Mouse (Mus musculus) liver, embryonic 12.5 days (tissue): ENCODE measurements around the gene Icos. TPM values are rescaled to one million over a fixed set of nuclear protein-coding genes. Genes with fewer than 3 reads are reported as not detected.
A peak's percentile ranks its signal among the peaks of the same experiment; 100 is the strongest.

Experiments
- ATAC-seq: fragments of 200-750 bp; cut with Nextera tagmentation; 2 replicates; pipeline ENCODE4 v1.8.0; 2017; ENCODE audit warnings: moderate number of reproducible peaks, mild to moderate bottlenecking, moderate library complexity
- H3K27ac ChIP-seq: fragments of 300-500 bp; sonication (generic); 2 replicates; pipeline ENCODE4 v1.5.1; 2016; ENCODE audit warnings: mild to moderate bottlenecking
- H3K27me3 ChIP-seq: fragments of 300-500 bp; sonication (generic); replicated peaks from 2 replicates; pipeline ENCODE4 v1.6.1; 2016; ENCODE audit warnings: mild to moderate bottlenecking, moderate library complexity
- H3K36me3 ChIP-seq: fragments of 300-500 bp; sonication (generic); 2 replicates; pipeline ENCODE4 v1.6.1; 2016; ENCODE audit warnings: mild to moderate bottlenecking, moderate library complexity
- H3K4me1 ChIP-seq: fragments of 300-500 bp; sonication (generic); 2 replicates; pipeline ENCODE4 v1.6.1; 2016
- H3K4me2 ChIP-seq: fragments of 300-500 bp; sonication (generic); 2 replicates; pipeline ENCODE4 v1.6.1; 2016; ENCODE audit warnings: mild to moderate bottlenecking, moderate library complexity
- H3K4me3 ChIP-seq: fragments of 300-500 bp; sonication (generic); 2 replicates; pipeline ENCODE4 v1.5.1; 2016; ENCODE audit warnings: mild to moderate bottlenecking, moderate library complexity
- H3K9ac ChIP-seq: fragments of 300-500 bp; sonication (generic); 2 replicates; pipeline ENCODE4 v1.6.1; 2016; ENCODE audit warnings: mild to moderate bottlenecking, moderate library complexity
- H3K9me3 ChIP-seq: fragments of 300-500 bp; sonication (generic); replicated peaks from 2 replicates; pipeline ENCODE4 v1.6.1; 2016; ENCODE audit warnings: mild to moderate bottlenecking, moderate library complexity
- WGBS: fragments of 180-500 bp; shearing (Covaris S2); methylation state at CpG from one replicate; pipeline ENCODE4 v1.1.7; 2016; ENCODE audit not compliant: insufficient replicate concordance; 5-methylcytosine and 5-hydroxymethylcytosine counted together
- polyA plus RNA-seq: library from polyadenylated mRNA; unstranded; fragments of >200 nt; fragmentation: Nextera tagmentation; extraction: Ambion mirVana; gene quantifications from 2 replicates; pipeline ENCODE4 v1.2.1, GENCODE M21; 2016

The Icos gene
- polyA plus RNA-seq, 1 experiment from 2014 or later, result 0.35 TPM

DNA sequence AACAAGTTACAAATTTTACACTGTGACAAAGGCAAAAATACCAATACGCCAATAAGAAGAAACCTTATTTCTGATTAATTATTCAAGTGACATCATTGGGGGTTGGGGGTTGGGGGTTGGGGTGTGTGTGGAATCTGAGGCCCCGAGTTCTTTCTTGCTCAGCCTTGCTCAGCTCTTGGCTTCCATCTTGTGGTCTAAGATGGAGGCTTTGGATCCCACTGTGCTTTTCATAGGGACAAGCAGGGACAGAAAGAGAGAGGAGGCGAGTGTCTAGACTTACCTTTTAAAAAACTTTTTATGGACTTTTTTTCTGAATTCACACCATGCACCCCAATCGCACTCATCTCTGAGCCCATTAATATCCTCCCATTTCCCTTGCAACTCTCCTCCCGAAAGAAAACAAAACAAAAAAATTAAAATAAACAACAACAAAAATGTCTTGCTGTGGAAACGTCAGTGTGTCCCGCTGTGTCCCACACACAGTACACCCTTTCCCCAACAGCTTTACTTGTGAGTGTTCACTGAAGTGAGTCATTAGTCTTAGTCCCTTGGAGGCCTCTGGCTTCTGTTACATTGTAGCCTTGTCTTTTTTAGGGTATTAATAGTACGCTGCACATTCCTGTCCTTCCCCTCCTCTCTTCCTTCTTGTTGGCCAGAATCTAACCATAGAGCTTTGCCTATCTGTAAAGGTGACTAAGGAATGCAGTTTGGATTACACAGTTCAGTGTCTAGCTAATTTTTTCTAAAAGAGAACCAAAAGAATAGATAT is 31.9 kb upstream of the Icos start:
- Histone ChIP-seq H3K27ac (no peak overlapping the region), H3K4me3 (no peak overlapping the region), H3K36me3 (no peaks in the 10 kb centered on the region), H3K4me1 (no peaks in the 10 kb centered on the region), H3K9me3 (no peaks in the 10 kb centered on the region), H3K27me3 (no peaks in the 10 kb centered on the region), H3K9ac (no peak overlapping the region), H3K4me2 (no peak overlapping the region)
- no peak for ATAC-seq
- WGBS, result 75% methylated on average over 8 of the region's 8 CpGs

DNA sequence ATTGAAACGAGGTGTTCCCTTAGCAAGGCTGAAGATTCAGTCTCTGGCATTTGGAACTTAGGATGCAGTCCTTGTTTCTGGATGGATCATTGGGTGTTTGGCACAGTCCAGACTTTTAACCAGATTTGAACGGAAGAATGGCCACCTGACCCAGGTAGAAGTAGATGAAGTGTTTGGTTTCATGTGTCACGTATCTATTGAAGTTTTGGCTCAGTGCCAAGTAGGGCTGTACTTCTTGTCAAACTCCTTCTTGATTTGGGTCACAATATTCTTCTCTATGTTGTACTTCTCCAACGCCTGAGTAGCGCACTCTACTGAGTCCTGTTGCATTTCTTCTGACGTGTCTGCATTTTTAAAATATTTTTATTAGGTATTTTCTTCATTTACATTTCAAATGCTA is 29.6 kb upstream of the Icos start:
- Histone ChIP-seq H3K4me3 (no peak overlapping the region), H3K27me3 (no peaks in the 10 kb centered on the region), H3K4me2 (no peak overlapping the region), H3K9me3 (no peaks in the 10 kb centered on the region), H3K9ac (no peak overlapping the region), H3K4me1 (no peaks in the 10 kb centered on the region), H3K27ac (no peak overlapping the region), H3K36me3 (no peaks in the 10 kb centered on the region)
- WGBS, result 72% methylated on average over 6 of the region's 6 CpGs
- no peak for ATAC-seq

DNA sequence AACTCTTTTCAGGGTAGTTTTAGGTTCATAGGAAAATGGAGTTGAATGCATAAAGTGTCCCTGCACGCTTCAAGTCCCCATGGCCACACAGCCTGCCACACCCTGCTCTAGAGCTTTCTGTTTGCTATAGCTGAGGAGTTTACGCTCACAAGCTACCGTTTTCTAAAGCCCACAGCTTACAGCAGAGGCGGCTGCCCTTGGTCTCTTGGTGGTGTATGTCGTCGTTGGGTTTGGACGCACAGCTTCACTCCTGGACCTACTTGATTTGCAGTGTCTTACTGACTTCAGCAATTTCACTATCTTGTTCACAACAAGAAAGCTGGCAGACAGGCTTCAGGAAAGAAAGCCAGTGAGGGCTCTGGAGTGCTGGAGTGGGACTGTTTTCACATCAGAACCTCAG is 24.8 kb upstream of the Icos start:
- Histone ChIP-seq H3K4me2 (no peak overlapping the region), H3K9me3 (no peaks in the 10 kb centered on the region), H3K27me3 (no peaks in the 10 kb centered on the region), H3K36me3 (no peaks in the 10 kb centered on the region), H3K4me3 (no peak overlapping the region), H3K9ac (no peak overlapping the region), H3K27ac (no peak overlapping the region), H3K4me1 (no peaks in the 10 kb centered on the region)
- 62% methylated on average over 7 of the region's 7 CpGs for WGBS
- ATAC-seq, result no peak

DNA sequence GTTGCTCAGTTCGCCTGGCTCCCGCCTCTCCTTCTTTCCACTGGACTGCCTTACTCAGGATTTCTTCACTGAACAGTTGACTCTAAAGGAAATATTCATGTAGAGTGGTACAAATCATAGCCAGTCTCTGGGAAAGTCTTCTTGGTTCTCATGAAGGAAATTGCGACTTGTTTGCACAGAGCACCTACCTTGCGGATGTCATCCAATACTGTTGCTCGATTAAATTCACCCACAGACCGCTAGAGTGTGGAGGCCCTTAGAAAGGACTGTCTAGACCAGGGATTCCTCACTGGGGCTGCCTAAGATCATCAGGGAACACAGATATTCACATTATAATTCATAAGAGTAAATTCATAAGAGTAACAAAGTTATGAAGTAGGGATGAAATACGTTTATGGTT is 24.0 kb upstream of the Icos start:
- no peaks in the 10 kb centered on the region for H3K9me3 ChIP-seq
- ATAC-seq, result no peak
- no peaks in the 10 kb centered on the region for H3K27me3 ChIP-seq
- no peaks in the 10 kb centered on the region for H3K4me1 ChIP-seq
- no peak overlapping the region for H3K4me3 ChIP-seq
- WGBS, result 81% methylated on average over 7 of the region's 7 CpGs
- no peak overlapping the region for H3K27ac ChIP-seq
- no peak overlapping the region for H3K4me2 ChIP-seq
- H3K36me3 ChIP-seq, result no peaks in the 10 kb centered on the region
- H3K9ac ChIP-seq, result no peak overlapping the region

DNA sequence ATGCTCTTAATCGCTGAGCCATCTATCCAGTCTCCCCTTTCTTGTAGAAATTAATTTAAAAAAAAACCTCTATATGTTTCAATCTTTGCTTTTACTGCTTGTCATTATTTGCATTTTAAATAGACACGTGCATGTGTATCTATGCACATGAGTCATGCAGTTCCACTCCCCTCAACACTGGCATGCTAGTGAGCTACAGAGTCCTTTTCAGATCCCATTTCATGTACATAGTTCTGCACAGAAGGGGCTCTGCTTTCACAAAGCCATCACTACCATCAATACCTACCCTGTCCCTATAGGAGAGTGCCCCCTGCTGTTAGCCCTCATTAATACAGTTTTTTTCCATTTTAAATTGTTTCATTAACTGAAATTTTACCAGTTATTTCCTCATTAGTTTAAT is 23.0 kb upstream of the Icos start:
- ATAC-seq, result no peak
- Histone ChIP-seq H3K27me3 (no peaks in the 10 kb centered on the region; the same call in 1 of the 2 replicates), H3K4me2 (no peak overlapping the region), H3K4me3 (no peak overlapping the region), H3K27ac (no peak overlapping the region), H3K9ac (no peak overlapping the region), H3K36me3 (no peaks in the 10 kb centered on the region), H3K4me1 (no peaks in the 10 kb centered on the region), H3K9me3 (no peaks in the 10 kb centered on the region)
- WGBS, result 55% methylated on average over 2 of the region's 2 CpGs

DNA sequence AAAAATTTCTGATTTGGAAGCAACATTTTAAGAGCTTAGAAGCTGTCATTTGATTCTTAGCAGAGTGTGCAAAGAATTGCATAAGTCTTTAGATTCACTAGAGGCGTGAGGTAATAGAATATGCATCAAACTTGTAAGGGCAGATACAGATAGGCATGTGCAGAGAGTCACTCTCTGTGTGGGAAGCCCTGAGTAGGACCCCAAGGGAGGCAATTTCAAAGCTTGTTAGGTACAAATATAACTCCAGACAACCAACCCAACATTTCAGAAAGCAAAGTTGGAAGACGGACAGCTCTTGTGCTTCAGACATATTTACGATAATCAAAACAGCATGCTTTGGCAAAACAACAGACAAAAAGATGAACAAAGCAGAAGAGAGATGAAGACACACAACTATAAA is 22.5 kb upstream of the Icos start:
- Histone ChIP-seq H3K4me3 (no peak overlapping the region), H3K4me1 (no peaks in the 10 kb centered on the region), H3K36me3 (no peaks in the 10 kb centered on the region), H3K27ac (no peak overlapping the region), H3K9ac (no peak overlapping the region), H3K27me3 (no peaks in the 10 kb centered on the region; the same call in 1 of the 2 replicates), H3K9me3 (no peaks in the 10 kb centered on the region), H3K4me2 (no peak overlapping the region)
- WGBS, result 83% methylated on average over 3 of the region's 3 CpGs
- no peak for ATAC-seq

DNA sequence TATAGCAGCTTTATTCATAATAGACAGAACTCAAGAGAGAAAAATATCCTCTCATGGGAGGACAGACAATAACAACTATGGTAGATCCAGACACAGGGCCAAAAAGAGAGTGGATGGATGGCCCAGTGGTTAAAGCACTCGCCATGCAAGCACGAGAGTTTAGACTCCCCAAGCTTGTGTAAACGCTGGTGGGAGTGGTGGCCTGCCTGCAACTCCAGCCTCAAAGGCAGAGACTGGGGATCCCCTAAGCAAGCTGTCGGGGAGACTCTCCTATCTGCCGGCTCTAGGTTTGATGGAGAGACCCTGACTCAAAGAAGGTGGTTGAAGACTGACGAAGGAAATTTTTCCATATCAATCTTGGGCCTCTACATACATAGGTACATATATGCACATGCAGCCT is 21.5 kb upstream of the Icos start:
- WGBS, result 70% methylated on average over 6 of the region's 6 CpGs
- Histone ChIP-seq H3K9me3 (no peaks in the 10 kb centered on the region), H3K27ac (no peak overlapping the region), H3K27me3 (no peaks in the 10 kb centered on the region; the same call in 1 of the 2 replicates), H3K4me2 (no peak overlapping the region), H3K4me1 (no peaks in the 10 kb centered on the region), H3K36me3 (no peaks in the 10 kb centered on the region), H3K9ac (no peak overlapping the region), H3K4me3 (no peak overlapping the region)
- no peak for ATAC-seq

DNA sequence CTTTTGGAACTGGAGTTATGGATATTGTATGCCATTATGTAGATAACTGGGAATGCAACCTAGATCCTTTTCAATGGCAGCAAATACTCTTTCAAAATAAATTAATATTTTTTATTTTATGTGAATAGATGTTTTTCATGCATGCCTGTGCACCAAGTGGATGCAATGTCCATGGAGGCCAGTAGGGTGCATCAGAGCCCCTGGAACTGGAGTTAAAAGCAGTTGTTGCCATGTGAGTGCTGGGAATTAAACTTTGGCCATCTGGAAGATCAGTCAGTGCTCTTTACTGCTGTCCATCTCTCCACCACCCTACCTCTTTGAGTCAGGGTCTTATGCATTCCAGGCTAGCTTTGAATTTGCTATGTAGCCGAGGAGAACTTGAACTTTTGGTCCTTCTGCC is 19.4 kb upstream of the Icos start:
- WGBS, result 70% methylated on average over 1 of the region's 1 CpGs

DNA sequence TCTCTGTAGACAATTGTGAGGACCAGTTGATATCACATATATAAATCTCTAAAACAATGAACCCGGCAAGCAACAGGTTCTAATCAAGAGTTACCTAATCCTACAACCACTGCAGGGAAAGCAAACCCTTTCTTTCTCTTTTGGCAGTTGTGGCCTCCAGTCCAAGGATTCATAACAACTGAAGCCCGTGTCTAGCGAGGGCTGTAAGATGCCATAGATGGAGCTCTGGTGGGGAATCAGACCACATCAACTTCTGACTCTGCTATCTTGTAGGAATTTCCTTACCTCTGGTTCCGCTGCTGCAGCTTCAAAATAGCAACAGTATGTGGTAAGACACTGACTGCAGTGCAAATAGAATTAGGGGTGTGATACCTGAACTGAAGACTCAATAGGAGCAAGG is 18.5 kb upstream of the Icos start:
- H3K27me3 ChIP-seq, result no peaks in the 10 kb centered on the region; the same call in 1 of the 2 replicates
- H3K4me3 ChIP-seq, result no peak overlapping the region
- H3K36me3 ChIP-seq, result no peaks in the 10 kb centered on the region
- no peak overlapping the region for H3K4me2 ChIP-seq
- no peak overlapping the region for H3K27ac ChIP-seq
- no peaks in the 10 kb centered on the region for H3K9me3 ChIP-seq
- no peak for ATAC-seq
- no peaks in the 10 kb centered on the region for H3K4me1 ChIP-seq
- no peak overlapping the region for H3K9ac ChIP-seq
- 42% methylated on average over 4 of the region's 4 CpGs for WGBS

More for the DNA sequence above, 19.4 kb upstream of the Icos start:
- no peaks in the 10 kb centered on the region for H3K9me3 ChIP-seq
- H3K4me3 ChIP-seq, result no peak overlapping the region
- no peak overlapping the region for H3K27ac ChIP-seq
- no peaks in the 10 kb centered on the region for H3K4me1 ChIP-seq
- no peak overlapping the region for H3K4me2 ChIP-seq
- H3K36me3 ChIP-seq, result no peaks in the 10 kb centered on the region
- no peak for ATAC-seq
- H3K9ac ChIP-seq, result no peak overlapping the region
- no peaks in the 10 kb centered on the region; the same call in 1 of the 2 replicates for H3K27me3 ChIP-seq

DNA sequence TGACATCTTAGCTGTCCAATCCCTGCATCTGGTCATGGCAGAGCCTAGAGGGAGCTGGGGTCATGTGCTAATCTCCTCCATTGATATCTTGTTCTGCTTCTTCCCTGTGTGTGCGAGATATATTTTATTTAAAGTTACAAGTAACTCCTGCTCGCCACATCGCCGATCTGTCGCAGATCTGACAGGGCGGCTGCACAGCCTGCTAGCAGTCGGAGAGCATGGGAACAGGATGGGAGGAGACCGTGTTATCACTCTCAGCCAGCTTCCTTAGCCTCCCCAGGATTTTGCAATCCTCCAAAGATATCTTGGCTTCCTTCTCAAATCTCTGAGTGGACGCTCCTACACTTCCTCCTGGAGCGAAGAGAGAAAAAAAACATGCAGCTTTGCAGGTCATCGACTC is 17.3 kb upstream of the Icos start:
- Histone ChIP-seq H3K36me3 (no peaks in the 10 kb centered on the region), H3K27ac (no peak overlapping the region), H3K27me3 (no peaks in the 10 kb centered on the region; the same call in 1 of the 2 replicates), H3K9ac (no peak overlapping the region), H3K4me3 (no peak overlapping the region), H3K4me2 (peak overlapping the region; percentile 29), H3K4me1 (no peaks in the 10 kb centered on the region), H3K9me3 (no peaks in the 10 kb centered on the region)
- peak; percentile 62 for ATAC-seq
- 9% methylated on average over 11 of the region's 11 CpGs for WGBS

DNA sequence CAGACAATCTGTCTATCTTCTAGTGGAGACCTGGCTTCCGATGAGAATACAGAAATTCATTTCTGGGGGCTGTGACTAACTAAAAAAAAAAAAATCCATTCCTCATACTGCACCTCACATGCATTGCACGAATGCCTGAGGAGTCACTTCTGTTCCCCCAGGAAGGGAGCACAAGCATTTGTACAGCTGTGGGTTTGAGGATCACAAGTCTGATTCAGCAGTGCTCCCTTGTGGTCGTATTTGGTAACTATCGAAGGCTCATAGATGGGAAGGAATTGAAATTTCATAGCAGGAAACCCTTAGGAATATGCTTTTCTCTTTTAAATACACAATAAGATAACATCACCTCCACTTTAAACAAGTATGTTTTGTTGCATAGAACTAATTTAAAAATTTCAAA is 16.6 kb upstream of the Icos start:
- Histone ChIP-seq H3K9ac (no peak overlapping the region), H3K36me3 (no peaks in the 10 kb centered on the region), H3K9me3 (no peaks in the 10 kb centered on the region), H3K4me3 (no peak overlapping the region), H3K4me1 (no peaks in the 10 kb centered on the region), H3K4me2 (no peak overlapping the region), H3K27ac (no peak overlapping the region), H3K27me3 (no peaks in the 10 kb centered on the region; the same call in 1 of the 2 replicates)
- ATAC-seq, result no peak
- WGBS, result 10% methylated on average over 4 of the region's 4 CpGs

DNA sequence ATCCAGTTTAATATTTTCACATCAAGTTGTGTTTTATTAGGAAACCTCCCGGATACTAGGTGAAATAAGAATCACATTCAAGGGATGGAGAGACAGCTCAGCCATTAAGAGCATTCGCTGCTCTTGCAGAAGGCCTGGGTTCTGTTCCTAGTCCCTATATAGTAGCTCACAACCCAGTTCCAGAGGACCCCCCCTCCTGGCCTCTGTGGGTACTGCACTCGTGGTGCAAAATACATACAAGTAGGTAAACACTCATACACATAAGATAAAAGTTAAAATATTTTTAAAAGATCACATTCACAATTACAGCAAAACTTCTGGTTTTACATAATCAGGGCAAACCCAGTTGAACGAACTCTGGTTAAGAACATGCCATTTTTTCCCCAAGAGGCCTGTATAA is 15.6 kb upstream of the Icos start:
- H3K27ac ChIP-seq, result no peak overlapping the region
- H3K9me3 ChIP-seq, result no peaks in the 10 kb centered on the region
- no peaks in the 10 kb centered on the region; the same call in 1 of the 2 replicates for H3K27me3 ChIP-seq
- H3K4me3 ChIP-seq, result no peak overlapping the region
- no peak overlapping the region for H3K4me2 ChIP-seq
- H3K36me3 ChIP-seq, result no peaks in the 10 kb centered on the region
- ATAC-seq, result no peak
- no peaks in the 10 kb centered on the region for H3K4me1 ChIP-seq
- 71% methylated on average over 4 of the region's 4 CpGs for WGBS
- H3K9ac ChIP-seq, result no peak overlapping the region

DNA sequence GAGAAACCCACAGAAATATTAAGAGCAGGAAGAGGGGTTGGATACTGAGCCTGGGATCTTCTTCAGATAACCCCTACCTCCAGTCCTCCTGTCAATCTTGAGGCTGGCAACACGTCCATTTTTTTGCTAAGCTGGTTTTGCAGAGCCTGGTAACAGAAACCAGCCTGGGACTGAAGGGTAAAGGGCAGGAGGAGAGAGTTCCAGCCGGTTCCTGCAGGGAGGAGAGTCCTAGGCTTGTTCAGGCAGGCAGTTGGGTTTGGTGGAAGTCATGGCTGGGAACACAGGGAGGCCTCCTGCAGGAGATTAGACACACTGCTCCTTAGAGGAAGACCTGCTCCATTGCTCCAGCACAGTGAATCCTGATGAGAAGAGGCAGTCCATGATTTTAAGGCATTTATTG is 10.2 kb upstream of the Icos start:
- 22% methylated on average over 2 of the region's 2 CpGs for WGBS
- no peaks in the 10 kb centered on the region for H3K9me3 ChIP-seq
- H3K4me2 ChIP-seq, result no peak overlapping the region
- no peak overlapping the region for H3K27ac ChIP-seq
- H3K4me1 ChIP-seq, result no peaks in the 10 kb centered on the region
- H3K9ac ChIP-seq, result no peak overlapping the region
- H3K4me3 ChIP-seq, result no peak overlapping the region
- H3K36me3 ChIP-seq, result no peaks in the 10 kb centered on the region
- ATAC-seq, result no peak
- H3K27me3 ChIP-seq, result no peaks in the 10 kb centered on the region
